Mouse (Mus musculus) ES-E14 (cell line): ENCODE measurements around the gene Fbl. TPM values are rescaled to one million over a fixed set of nuclear protein-coding genes. Genes with fewer than 3 reads are reported as not detected.

ENCODE experiments used
- DNase-seq: peaks from one replicate; pipeline ENCODE4 v3.0.0-alpha.2; 2013; ENCODE audit warnings: low read depth, low spot score
- H3K27ac ChIP-seq: 2 replicates; pipeline ENCODE4 v1.5.1; 2012; ENCODE audit warnings: low read depth, mild to moderate bottlenecking, low read length, moderate library complexity, mixed read lengths; ENCODE audit not compliant: poor library complexity, insufficient read depth, severe bottlenecking
- H3K36me3 ChIP-seq: 2 replicates; pipeline ENCODE4 v1.6.1; 2012; ENCODE audit warnings: mild to moderate bottlenecking, low read length, moderate library complexity, mixed read lengths; ENCODE audit not compliant: control insufficient read depth, poor library complexity, insufficient read depth, severe bottlenecking
- H3K4me1 ChIP-seq, 2 experiments: fragments of 150-350 bp in 1 of 2; sonication (generic) in 1 of 2; 2 replicates each; pipeline ENCODE4 v1.6.1; 2012; ENCODE audit warnings: low read length in 2 of 2, mild to moderate bottlenecking in 1 of 2, mixed read lengths in 1 of 2; ENCODE audit not compliant: control insufficient read depth in 2 of 2, insufficient read depth in 2 of 2, poor library complexity in 1 of 2
- H3K4me3 ChIP-seq, 2 experiments: fragments of 150-350 bp in 1 of 2; sonication (generic) in 1 of 2; 2 replicates each; pipeline ENCODE4 v1.5.1; 2012; ENCODE audit warnings: low read length in 2 of 2, low read depth in 1 of 2, mild to moderate bottlenecking in 1 of 2, mixed read lengths in 1 of 2; ENCODE audit not compliant: insufficient read depth in 1 of 2, poor library complexity in 1 of 2, severe bottlenecking in 1 of 2
- H3K9ac ChIP-seq: 2 replicates; pipeline ENCODE4 v1.6.1; 2012; ENCODE audit warnings: low read depth, mild to moderate bottlenecking, low read length, mixed read lengths; ENCODE audit not compliant: poor library complexity, insufficient read depth, severe bottlenecking
- H3K9me3 ChIP-seq: fragments of 150-350 bp; sonication (generic); 2 replicates; pipeline ENCODE4 v1.6.1; 2012; ENCODE audit warnings: low read depth, mild to moderate bottlenecking, low read length; ENCODE audit not compliant: control insufficient read depth, insufficient read depth
- CHD2 ChIP-seq: IDR thresholded peaks from 2 replicates; pipeline ENCODE4 v1.6.1; 2014; ENCODE audit warnings: mild to moderate bottlenecking, low read depth, low read length, inconsistent platforms
- HCFC1 ChIP-seq: IDR thresholded peaks from 2 replicates; pipeline ENCODE4 v1.6.1; 2012; ENCODE audit warnings: low read length, inconsistent platforms, borderline replicate concordance; ENCODE audit not compliant: insufficient read depth
- MAFK ChIP-seq: IDR thresholded peaks from 2 replicates; pipeline ENCODE4 v1.6.1; 2014; ENCODE audit warnings: mild to moderate bottlenecking, low read depth, low read length, inconsistent platforms; ENCODE audit not compliant: insufficient read depth
- ZC3H11A ChIP-seq: IDR thresholded peaks from 2 replicates; pipeline ENCODE4 v1.6.1; 2012; ENCODE audit warnings: low read depth, mild to moderate bottlenecking, inconsistent platforms, low read length, borderline replicate concordance
- ZNF384 ChIP-seq: IDR thresholded peaks from 2 replicates; pipeline ENCODE4 v1.6.1; 2012; ENCODE audit warnings: low read depth, low read length, inconsistent platforms
- in situ Hi-C, 2 experiments: fragments of 600-800 bp; cut with MboI; formaldehyde crosslinking; loops; one replicate each; pipeline ENCODE4 v1.15.1; 2025; ENCODE audit warnings: low sequenced_read_pairs in 2 of 2, inconsistent platforms in 1 of 2; ENCODE audit not compliant: unreplicated experiment in 2 of 2
- total RNA-seq: library from RNA; depleted of rRNA; stranded (reverse); fragments of 300-350 nt; gene quantifications from 2 replicates; pipeline ENCODE4 v1.2.3, GENCODE M21; 2012

The Fbl gene
- total RNA-seq, 1 experiment = 189 TPM

DNA sequence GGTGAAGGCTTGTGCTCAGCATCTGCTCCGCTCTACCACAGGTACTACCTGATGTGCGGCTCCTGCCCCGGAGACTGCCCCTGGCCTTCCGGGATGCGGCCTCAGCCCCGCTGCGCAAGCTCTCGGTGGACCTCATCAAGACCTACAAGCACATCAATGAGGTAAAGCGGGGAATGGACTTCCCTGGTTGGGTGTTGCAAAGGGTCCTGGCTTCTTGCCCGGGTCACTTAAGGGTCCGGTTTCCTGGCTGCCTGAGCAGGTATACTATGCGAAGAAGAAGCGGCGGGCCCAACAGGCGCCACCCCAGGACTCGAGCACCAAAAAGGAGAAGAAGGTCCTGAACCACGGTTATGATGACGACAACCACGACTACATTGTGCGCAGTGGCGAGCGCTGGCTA lies 12.8 kb downstream of the Fbl start:
- Histone ChIP-seq H3K9ac (no peak overlapping the region), H3K27ac (no peak overlapping the region), H3K36me3 (peaks cover 70% of the 10 kb centered on the region), H3K4me3 (no peak overlapping the region), H3K4me1 (peaks cover 2 to 15% of the 10 kb centered on the region in 2 experiments; a peak in 2 of 4 replicates), H3K9me3 (no peaks in the 10 kb centered on the region)
- TF ChIP-seq HCFC1 (no peak), ZNF384 (no peak), CHD2 (no peak), MAFK (no peak), ZC3H11A (no peak)
- in situ Hi-C loops = no loop called here
- no peak for DNase-seq

DNA sequence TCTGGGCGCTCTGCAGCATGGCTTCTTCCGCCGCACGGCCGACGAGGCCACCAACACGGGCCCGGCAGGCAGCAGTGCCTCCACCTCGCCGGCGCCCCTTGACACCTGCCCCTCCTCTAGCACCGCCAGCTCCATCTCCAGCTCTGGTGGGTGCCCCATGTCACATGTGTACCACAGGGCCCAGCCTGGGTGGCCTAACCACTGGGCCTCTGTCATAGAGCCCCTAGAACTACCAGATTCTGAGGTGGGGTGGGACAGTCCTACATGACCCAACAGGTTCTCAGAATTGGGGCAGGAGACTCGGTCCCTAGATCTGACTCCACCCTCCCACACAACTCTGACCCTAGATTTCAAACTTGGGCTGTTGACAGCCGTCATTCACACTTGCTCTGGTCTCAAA lies 16.4 kb downstream of the Fbl start:
- H3K27ac ChIP-seq = no peak overlapping the region
- no peak for DNase-seq
- peak overlapping the region; percentile 14; the same call in 1 of the 2 replicates for H3K9ac ChIP-seq
- TF ChIP-seq CHD2 = no peak
- no peak for TF ChIP-seq ZNF384
- no peak for TF ChIP-seq MAFK
- no peak for TF ChIP-seq HCFC1
- TF ChIP-seq ZC3H11A = no peak
- H3K9me3 ChIP-seq = no peaks in the 10 kb centered on the region
- H3K4me1 ChIP-seq = peaks cover 0 to 11% of the 10 kb centered on the region in 2 experiments; a peak in 1 of 4 replicates
- H3K36me3 ChIP-seq = peaks cover 75% of the 10 kb centered on the region
- peak overlapping the region in 1 of 2 experiments; percentile 60; a peak in 3 of 4 replicates for H3K4me3 ChIP-seq
- in situ Hi-C loops = no loop called here

DNA sequence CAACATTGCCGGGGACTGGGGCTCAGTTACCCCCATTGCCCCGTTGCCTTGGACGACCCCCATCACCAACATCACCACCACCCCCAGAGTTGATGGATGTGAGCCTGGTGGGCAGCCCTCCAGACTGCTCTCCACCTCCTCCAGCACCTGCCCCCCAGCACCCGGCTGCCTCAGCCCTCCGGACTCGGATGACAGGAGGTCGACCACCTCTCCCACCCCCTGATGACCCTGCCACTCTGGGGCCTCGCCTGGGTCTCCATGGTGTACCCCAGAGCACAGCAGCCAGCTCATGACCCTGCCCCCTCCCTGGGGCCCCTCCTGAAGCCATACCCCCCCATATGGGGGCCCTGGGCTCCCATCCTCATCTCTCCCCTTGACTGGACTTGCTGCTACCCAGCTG lies 17.1 kb downstream of the Fbl start:
- DNase-seq = no peak
- Histone ChIP-seq H3K4me1 (peaks cover 0 to 11% of the 10 kb centered on the region in 2 experiments; a peak in 1 of 4 replicates), H3K9ac (no peak overlapping the region), H3K4me3 (no peak overlapping the region), H3K9me3 (no peaks in the 10 kb centered on the region), H3K36me3 (peaks cover 72% of the 10 kb centered on the region), H3K27ac (no peak overlapping the region)
- in situ Hi-C loops = no loop called here
- TF ChIP-seq ZNF384 = no peak
- TF ChIP-seq MAFK = no peak
- TF ChIP-seq CHD2 = no peak
- no peak for TF ChIP-seq HCFC1
- no peak for TF ChIP-seq ZC3H11A

DNA sequence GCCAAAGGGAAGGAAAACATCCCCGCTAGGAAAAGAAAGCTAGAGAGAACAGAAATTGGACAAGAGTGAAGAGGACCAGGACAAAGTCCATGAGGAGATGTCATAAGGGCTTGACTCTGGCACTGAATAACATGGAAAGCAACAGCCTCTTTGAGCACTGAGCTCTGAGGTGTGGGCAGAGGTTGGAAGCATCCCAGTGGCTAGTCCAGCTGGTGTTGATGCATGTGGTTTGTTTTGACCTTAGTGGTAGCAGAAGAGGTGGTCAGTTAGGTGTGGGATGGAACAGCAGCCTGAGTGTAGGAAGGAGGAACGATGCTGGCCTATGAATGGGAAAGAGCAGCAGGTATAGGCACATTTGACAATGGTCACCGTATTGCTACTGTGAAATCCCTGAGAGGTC lies 22.0 kb downstream of the Fbl start:
- H3K4me3 ChIP-seq = no peak overlapping the region
- no peak for DNase-seq
- peaks cover 48% of the 10 kb centered on the region for H3K36me3 ChIP-seq
- no peak overlapping the region for H3K27ac ChIP-seq
- no peaks in the 10 kb centered on the region for H3K9me3 ChIP-seq
- peaks cover 2 to 5% of the 10 kb centered on the region in 2 experiments; a peak in 2 of 4 replicates for H3K4me1 ChIP-seq
- no peak for TF ChIP-seq ZC3H11A
- no peak for TF ChIP-seq MAFK
- TF ChIP-seq ZNF384 = no peak
- TF ChIP-seq CHD2 = no peak
- no peak for TF ChIP-seq HCFC1
- no peak overlapping the region for H3K9ac ChIP-seq
- in situ Hi-C loops = no loop called here

DNA sequence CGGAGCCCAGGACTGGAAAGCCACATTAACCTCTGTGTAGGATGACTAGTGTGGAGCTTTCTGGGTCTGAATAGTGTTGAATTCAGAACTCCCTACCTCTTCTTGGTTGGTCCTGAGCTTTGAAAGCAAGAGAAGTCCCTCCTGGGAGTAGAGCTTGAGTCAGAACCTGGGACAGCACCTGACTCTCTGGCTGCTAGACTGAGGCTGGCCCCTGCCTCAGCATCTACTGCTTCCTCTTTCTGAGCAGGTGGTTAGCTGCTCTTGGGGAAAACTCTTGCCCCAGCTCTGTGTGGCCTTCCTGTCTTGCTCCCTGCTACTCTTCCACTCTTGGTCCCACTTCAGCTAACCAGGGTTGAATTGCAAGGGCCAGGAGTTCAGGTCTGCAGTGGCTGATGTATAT lies 22.4 kb downstream of the Fbl start:
- H3K4me1 ChIP-seq = peaks cover 2 to 6% of the 10 kb centered on the region in 2 experiments; a peak in 2 of 4 replicates
- H3K27ac ChIP-seq = no peak overlapping the region
- no peak for DNase-seq
- no peak overlapping the region for H3K4me3 ChIP-seq
- H3K9me3 ChIP-seq = no peaks in the 10 kb centered on the region
- peaks cover 44% of the 10 kb centered on the region for H3K36me3 ChIP-seq
- in situ Hi-C loops = no loop called here
- no peak for TF ChIP-seq ZNF384
- TF ChIP-seq CHD2 = no peak
- TF ChIP-seq ZC3H11A = no peak
- no peak for TF ChIP-seq HCFC1
- TF ChIP-seq MAFK = no peak
- H3K9ac ChIP-seq = no peak overlapping the region
